Mouse (Mus musculus) intestine, embryonic 15.5 days (tissue): ENCODE data around the gene Scmh1. TPM values are rescaled to one million over a fixed set of nuclear protein-coding genes. Genes with fewer than 3 reads are reported as not detected.

ENCODE experiments used
- ATAC-seq: fragments of 200-750 bp; cut with Nextera tagmentation; 2 replicates; pipeline ENCODE4 v1.8.0; 2017; ENCODE audit warnings: moderate TSS enrichment, moderate library complexity
- H3K27ac ChIP-seq: fragments of 300-500 bp; sonication (generic); 2 replicates; pipeline ENCODE4 v1.5.1; 2015; ENCODE audit warnings: mild to moderate bottlenecking, inconsistent platforms
- H3K27me3 ChIP-seq: fragments of 300-500 bp; sonication (generic); replicated peaks from 2 replicates; pipeline ENCODE4 v1.6.1; 2015; ENCODE audit warnings: inconsistent platforms
- H3K36me3 ChIP-seq: fragments of 300-500 bp; sonication (generic); 2 replicates; pipeline ENCODE4 v1.6.1; 2015; ENCODE audit warnings: inconsistent platforms
- H3K4me1 ChIP-seq: fragments of 300-500 bp; sonication (generic); replicated peaks from 2 replicates; pipeline ENCODE4 v1.6.1; 2015; ENCODE audit warnings: inconsistent platforms
- H3K4me2 ChIP-seq: fragments of 300-500 bp; sonication (generic); replicated peaks from 2 replicates; pipeline ENCODE4 v1.6.1; 2015; ENCODE audit warnings: mild to moderate bottlenecking, inconsistent platforms
- H3K4me3 ChIP-seq: fragments of 300-500 bp; sonication (generic); replicated peaks from 2 replicates; pipeline ENCODE4 v1.5.1; 2015; ENCODE audit warnings: inconsistent platforms
- H3K9ac ChIP-seq: fragments of 300-500 bp; sonication (generic); 2 replicates; pipeline ENCODE4 v1.6.1; 2015; ENCODE audit warnings: inconsistent platforms
- H3K9me3 ChIP-seq: fragments of 300-500 bp; sonication (generic); 2 replicates; pipeline ENCODE4 v1.6.1; 2016; ENCODE audit warnings: inconsistent platforms
- WGBS: fragments of 180-500 bp; shearing (Covaris S2); methylation state at CpG from one replicate; pipeline ENCODE4 v1.1.7; 2015; 5-methylcytosine and 5-hydroxymethylcytosine counted together
- polyA plus RNA-seq: library from polyadenylated mRNA; unstranded; fragments of >200 nt; fragmentation: Nextera tagmentation; extraction: Ambion mirVana; gene quantifications from 2 replicates; pipeline ENCODE4 v1.2.1, GENCODE M21; 2015

Gene Scmh1
- polyA plus RNA-seq, 1 experiment from 2014 or later, result 29.1 TPM

GRCm38 (mm10) chr4:120516491-120516890 lies 111.4 kb downstream of the Scmh1 start:
- H3K27ac ChIP-seq, result peak overlapping the region; percentile 76
- no peak overlapping the region for H3K9ac ChIP-seq
- H3K4me1 ChIP-seq, result no peaks in the 10 kb centered on the region; the same call in 1 of the 2 replicates
- H3K4me3 ChIP-seq, result peak overlapping the region; percentile 0; the same call in 1 of the 2 replicates
- peak overlapping the region; percentile 32 for H3K4me2 ChIP-seq
- H3K9me3 ChIP-seq, result no peaks in the 10 kb centered on the region
- 60% methylated on average over 7 of the region's 7 CpGs for WGBS
- no peaks in the 10 kb centered on the region for H3K27me3 ChIP-seq
- peak; percentile 98 for ATAC-seq
- H3K36me3 ChIP-seq, result peaks cover 16% of the 10 kb centered on the region; the same call in 1 of the 2 replicates

DNA sequence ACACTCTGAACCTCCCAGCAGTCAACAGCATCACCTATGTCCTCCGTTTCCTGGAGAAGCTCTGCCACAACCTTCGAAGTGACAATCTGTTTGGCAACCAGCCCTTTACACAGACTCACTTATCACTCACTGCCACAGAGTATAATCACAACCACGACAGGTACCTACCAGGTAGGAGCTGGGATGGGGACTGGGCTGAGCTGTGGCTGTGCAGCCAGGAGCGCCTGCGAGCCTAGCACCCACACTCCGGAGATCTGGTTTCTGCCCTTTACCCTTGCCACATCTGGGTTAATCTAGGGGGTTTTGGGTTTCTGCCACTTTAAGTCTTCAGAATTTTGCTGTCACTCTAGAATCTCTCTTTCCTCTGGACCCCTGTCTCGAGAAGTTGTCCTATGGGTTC lies 111.8 kb downstream of the Scmh1 start:
- Histone ChIP-seq H3K4me2 (peak overlapping the region; percentile 32), H3K4me1 (no peaks in the 10 kb centered on the region; the same call in 1 of the 2 replicates), H3K27ac (peak overlapping the region; percentile 76), H3K27me3 (no peaks in the 10 kb centered on the region), H3K36me3 (peaks cover 16% of the 10 kb centered on the region; the same call in 1 of the 2 replicates), H3K9me3 (no peaks in the 10 kb centered on the region), H3K4me3 (peak overlapping the region; percentile 0; the same call in 1 of the 2 replicates), H3K9ac (no peak overlapping the region)
- WGBS, result 78% methylated on average over 7 of the region's 7 CpGs
- peak; percentile 74; the same call in 1 of the 2 replicates for ATAC-seq

GRCm38 (mm10) chr4:120517335-120517734 lies 112.3 kb downstream of the Scmh1 start:
- Histone ChIP-seq H3K4me3 (0 out of 2 replicates have a peak overlapping the region, but pooled peaks have one; percentile 0), H3K27ac (peak overlapping the region; percentile 76), H3K9ac (no peak overlapping the region), H3K27me3 (no peaks in the 10 kb centered on the region), H3K4me1 (no peaks in the 10 kb centered on the region; the same call in 1 of the 2 replicates), H3K4me2 (peak overlapping the region; percentile 32), H3K9me3 (no peaks in the 10 kb centered on the region), H3K36me3 (peaks cover 16% of the 10 kb centered on the region)
- no peak for ATAC-seq
- WGBS, result 92% methylated on average over 4 of the region's 4 CpGs

- Histone ChIP-seq H3K9ac (no peak overlapping the region), H3K4me3 (no peak overlapping the region), H3K4me2 (no peak overlapping the region), H3K36me3 (peaks cover 26% of the 10 kb centered on the region), H3K27ac (no peak overlapping the region), H3K4me1 (no peaks in the 10 kb centered on the region), H3K9me3 (no peaks in the 10 kb centered on the region), H3K27me3 (no peaks in the 10 kb centered on the region)
- no peak for ATAC-seq
- WGBS, result 90% methylated on average over 5 of the region's 5 CpGs
Measured at GRCm38 (mm10) chr4:120521761-120522160, 116.7 kb downstream of the Scmh1 start.

DNA sequence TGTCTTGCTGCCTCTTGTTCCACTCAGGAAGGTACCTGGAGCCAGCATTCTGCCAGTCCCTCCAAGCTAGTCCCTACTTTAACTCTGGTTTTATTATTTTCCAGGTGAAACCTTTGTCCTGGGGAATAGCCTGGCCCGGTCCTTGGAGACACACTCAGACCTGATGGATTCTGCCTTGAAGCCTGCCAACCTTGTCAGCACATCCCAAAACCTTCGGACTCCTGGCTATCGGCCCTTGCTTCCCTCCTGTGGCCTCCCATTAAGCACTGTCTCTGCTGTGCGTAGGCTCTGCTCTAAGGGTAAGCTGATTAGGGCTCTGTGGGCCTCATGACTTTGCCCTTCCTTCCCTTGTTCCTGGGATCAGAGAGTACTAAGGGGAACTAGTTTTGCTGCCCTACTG lies 117.3 kb downstream of the Scmh1 start:
- H3K9ac ChIP-seq, result no peak overlapping the region
- no peaks in the 10 kb centered on the region for H3K27me3 ChIP-seq
- no peaks in the 10 kb centered on the region for H3K4me1 ChIP-seq
- H3K4me2 ChIP-seq, result no peak overlapping the region
- no peak overlapping the region for H3K27ac ChIP-seq
- 88% methylated on average over 4 of the region's 4 CpGs for WGBS
- H3K9me3 ChIP-seq, result no peaks in the 10 kb centered on the region
- peaks cover 22% of the 10 kb centered on the region for H3K36me3 ChIP-seq
- no peak overlapping the region for H3K4me3 ChIP-seq
- ATAC-seq, result no peak

DNA sequence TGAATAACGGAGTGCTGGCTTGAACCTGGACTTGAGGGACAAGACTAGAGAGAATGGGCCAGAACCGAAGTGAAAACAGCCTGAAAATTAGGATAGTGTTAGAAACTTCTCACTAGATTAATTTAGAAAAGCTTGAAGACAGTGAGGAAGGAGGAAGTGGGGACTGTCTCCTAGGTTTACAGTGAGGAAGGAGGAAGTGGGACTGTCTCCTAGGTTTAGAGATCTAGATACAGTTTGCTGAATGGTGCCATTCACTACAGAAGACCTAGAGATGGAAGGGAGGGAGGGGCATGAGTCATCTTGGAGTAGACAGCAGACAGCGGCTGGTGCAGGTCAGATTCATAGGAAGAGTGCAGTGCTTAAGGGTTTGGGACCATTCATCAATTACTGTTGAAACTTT lies 118.0 kb downstream of the Scmh1 start:
- Histone ChIP-seq H3K27me3 (no peaks in the 10 kb centered on the region), H3K9me3 (no peaks in the 10 kb centered on the region), H3K9ac (no peak overlapping the region), H3K27ac (no peak overlapping the region), H3K4me2 (no peak overlapping the region), H3K36me3 (peaks cover 19% of the 10 kb centered on the region), H3K4me1 (no peaks in the 10 kb centered on the region), H3K4me3 (no peak overlapping the region)
- ATAC-seq, result no peak
- 89% methylated on average over 3 of the region's 3 CpGs for WGBS

- 78% methylated on average over 9 of the region's 9 CpGs for WGBS
- no peaks in the 10 kb centered on the region for H3K9me3 ChIP-seq
- ATAC-seq, result no peak
- no peaks in the 10 kb centered on the region for H3K4me1 ChIP-seq
- no peak overlapping the region for H3K27ac ChIP-seq
- no peak overlapping the region for H3K4me2 ChIP-seq
- peaks cover 35% of the 10 kb centered on the region for H3K36me3 ChIP-seq
- H3K27me3 ChIP-seq, result no peaks in the 10 kb centered on the region
- H3K9ac ChIP-seq, result no peak overlapping the region
- no peak overlapping the region for H3K4me3 ChIP-seq
Measured at GRCm38 (mm10) chr4:120528171-120528570, 123.1 kb downstream of the Scmh1 start.

GRCm38 (mm10) chr4:120531986-120532385 lies 126.9 kb downstream of the Scmh1 start, which contains the start of gene Slfnl1:
Slfnl1 (plus strand) TSS chr4:120532231.
- no peak within 1 kb of the TSS for H3K27ac ChIP-seq
- H3K9ac ChIP-seq, result no peak within 1 kb of the TSS
- WGBS, result 79% methylated on average over 6 of the region's 6 CpGs
- H3K4me1 ChIP-seq, result no peaks in the 10 kb centered on the region
- no peaks in the 10 kb centered on the region for H3K9me3 ChIP-seq
- no peaks in the 10 kb centered on the region for H3K27me3 ChIP-seq
- ATAC-seq, result no peak
- peaks cover 25% of the 10 kb centered on the region for H3K36me3 ChIP-seq
- no peak within 1 kb of the TSS for H3K4me2 ChIP-seq
- no peak within 1 kb of the TSS for H3K4me3 ChIP-seq

GRCm38 (mm10) chr4:120538664-120539063 lies 133.6 kb downstream of the Scmh1 start:
- Histone ChIP-seq H3K9me3 (no peaks in the 10 kb centered on the region), H3K4me3 (no peak overlapping the region), H3K27me3 (no peaks in the 10 kb centered on the region), H3K27ac (no peak overlapping the region), H3K36me3 (peaks cover 41% of the 10 kb centered on the region), H3K4me2 (no peak overlapping the region), H3K4me1 (no peaks in the 10 kb centered on the region), H3K9ac (no peak overlapping the region)
- 94% methylated on average over 10 of the region's 10 CpGs for WGBS
- ATAC-seq, result 0 out of 2 replicates have a peak, but pooled peaks have one; percentile 51

DNA sequence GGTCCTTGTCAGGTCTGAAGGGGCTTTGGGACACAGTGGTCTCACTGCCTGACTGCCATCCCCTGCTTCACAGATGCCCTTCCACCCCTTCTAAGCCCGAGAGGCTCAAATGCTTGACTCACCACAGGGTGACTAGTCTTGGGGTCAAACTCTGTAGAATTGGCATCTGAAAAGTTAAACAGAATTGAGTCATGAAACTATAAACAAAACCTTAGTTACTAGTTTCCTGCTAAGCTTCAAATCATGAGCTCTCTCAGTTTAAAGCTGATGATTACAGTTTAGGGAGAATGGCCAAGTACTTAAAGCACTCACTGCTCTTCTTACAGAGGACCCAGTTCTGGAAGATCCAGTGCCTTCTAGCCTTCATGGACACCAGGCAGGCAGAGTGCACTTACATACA lies 139.8 kb downstream of the Scmh1 start:
- Histone ChIP-seq H3K9ac (no peak overlapping the region), H3K4me1 (no peaks in the 10 kb centered on the region), H3K27ac (no peak overlapping the region), H3K4me3 (no peak overlapping the region), H3K36me3 (peaks cover 56% of the 10 kb centered on the region), H3K27me3 (no peaks in the 10 kb centered on the region), H3K9me3 (no peaks in the 10 kb centered on the region), H3K4me2 (no peak overlapping the region)
- WGBS, result 68% methylated on average over 1 of the region's 1 CpGs
- no peak for ATAC-seq

GRCm38 (mm10) chr4:120556592-120556991 lies 151.5 kb downstream of the Scmh1 start:
- 86% methylated on average over 6 of the region's 6 CpGs for WGBS
- Histone ChIP-seq H3K27ac (no peak overlapping the region), H3K36me3 (peaks cover 40% of the 10 kb centered on the region)

DNA sequence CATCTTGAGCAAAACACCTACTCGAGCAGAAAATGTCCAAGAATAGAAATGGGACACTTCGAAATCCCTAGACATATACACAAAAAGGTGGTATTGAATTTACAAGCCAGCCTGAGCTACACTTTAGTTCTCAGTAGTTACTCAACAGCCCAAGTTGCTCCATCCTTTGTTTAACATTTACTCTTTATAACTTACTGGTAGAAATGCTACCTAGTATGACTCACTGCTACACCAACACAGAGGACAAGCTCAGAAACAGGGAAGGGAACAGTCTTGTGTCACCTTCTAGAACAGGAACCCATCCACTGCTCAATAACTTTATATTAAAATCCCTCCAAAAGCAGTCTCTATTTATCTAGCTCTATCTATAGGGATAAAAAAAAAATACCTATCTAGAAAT lies 160.6 kb downstream of the Scmh1 start:
- peaks cover 16% of the 10 kb centered on the region for H3K36me3 ChIP-seq
- H3K4me2 ChIP-seq, result no peak overlapping the region
- no peak overlapping the region for H3K27ac ChIP-seq
- WGBS, result 84% methylated on average over 2 of the region's 2 CpGs
- H3K9me3 ChIP-seq, result no peaks in the 10 kb centered on the region
- peaks cover 15% of the 10 kb centered on the region for H3K4me1 ChIP-seq
- H3K9ac ChIP-seq, result no peak overlapping the region
- ATAC-seq, result no peak
- no peaks in the 10 kb centered on the region for H3K27me3 ChIP-seq
- no peak overlapping the region for H3K4me3 ChIP-seq

More at GRCm38 (mm10) chr4:120556592-120556991, 151.5 kb downstream of the Scmh1 start:
- Histone ChIP-seq H3K4me2 (no peak overlapping the region), H3K4me1 (no peaks in the 10 kb centered on the region), H3K9ac (no peak overlapping the region), H3K4me3 (no peak overlapping the region), H3K9me3 (no peaks in the 10 kb centered on the region), H3K27me3 (no peaks in the 10 kb centered on the region)
- ATAC-seq, result no peak

GRCm38 (mm10) chr4:120568005-120568404 lies 162.9 kb downstream of the Scmh1 start:
- Histone ChIP-seq H3K36me3 (peaks cover 10% of the 10 kb centered on the region), H3K27ac (peak overlapping the region; percentile 67), H3K4me2 (peak overlapping the region; percentile 89), H3K9ac (peak overlapping the region; percentile 3; the same call in 1 of the 2 replicates), H3K4me1 (peaks cover 23% of the 10 kb centered on the region), H3K27me3 (no peaks in the 10 kb centered on the region), H3K9me3 (no peaks in the 10 kb centered on the region), H3K4me3 (peak overlapping the region; percentile 5)
- 35% methylated on average over 5 of the region's 5 CpGs for WGBS
- no peak for ATAC-seq
